Mouse (Mus musculus): ENCODE results near the gene Nfatc2.

DNA sequence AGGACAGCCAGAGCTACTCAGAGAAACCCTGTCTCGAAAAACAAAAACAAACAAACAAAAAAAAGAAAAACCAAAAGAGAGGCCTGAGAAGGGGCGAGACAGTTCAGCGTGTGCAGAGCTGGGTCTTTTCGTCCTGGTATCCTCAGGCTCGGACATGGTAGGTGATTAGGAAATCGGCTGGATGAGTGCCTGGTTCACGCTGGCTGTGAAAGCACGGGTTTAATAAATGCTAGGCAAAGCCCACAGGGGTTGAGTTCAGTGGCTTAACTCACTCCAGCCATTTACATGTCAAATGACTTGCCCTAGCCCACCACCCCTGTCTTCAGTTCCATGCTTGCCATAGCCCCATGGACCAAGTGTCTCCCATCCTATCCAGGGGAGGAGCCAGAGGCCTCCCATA lies 14.3 kb downstream of the Nfatc2 start:
- TF ChIP-seq POLR2A (IDR thresholded peaks at IDR 0.05; ENCODE audit: low read depth, low read length) (no peak), CTCF (IDR thresholded peaks at IDR 0.05; ENCODE audit: extremely low read depth, insufficient read depth, insufficient read length, insufficient replicate concordance) (no peak)

All from spleen, adult 2 months (tissue).